29 mouse cellular contexts compared by ENCODE assay signal in genomic region chr12:35992711-35993110, GRCm38 (mm10). TPM values are rescaled to one million over a fixed set of nuclear protein-coding genes. Genes with fewer than 3 reads are reported as not detected.
DNase-seq lines count a peak whose midpoint lies in the region; ATAC-seq lines count a peak whose summit lies in the region.
"Had no signal": no experiment of that assay in that cellular context is flagged by ENCODE, and none has a peak within 500 bp of the region (broad histone marks: within the 10 kb centered on the region; RNA-seq: fewer than 3 reads in every experiment).

Gene Agr2, plus strand, starts transcription at chr12:35992907.

- no peaks in the 10 kb centered on the region for H3K36me3 ChIP-seq in hindbrain, embryonic 14.5 days (replicated peaks; ENCODE audit: control insufficient read depth, insufficient read depth)
- no peaks in the 10 kb centered on the region for H3K36me3 ChIP-seq in hindbrain, embryonic 12.5 days
- H3K36me3 ChIP-seq: G1E; hindbrain, embryonic 13.5 days; liver, embryonic 15.5 days; lung, embryonic 15.5 days had no signal

- DNase-seq in hindbrain, embryonic 14.5 days (ENCODE audit: low spot score) = no peak
- no peak for DNase-seq in thymus, postnatal 0 days (ENCODE audit: low spot score)
- no peak for DNase-seq in thymus, postnatal 10 days (ENCODE audit: low spot score in 2 of 2)
- DNase-seq in large intestine, adult 2 months (ENCODE audit: low read depth, low spot score) = no peak
- no peak for DNase-seq in left cerebral cortex, adult 11 months (ENCODE audit: low spot score)
- DNase-seq in B cell, adult 2 months = no peak
- no peak for DNase-seq in natural killer cell, adult 2 months (ENCODE audit: low spot score in 2 of 2)
- DNase-seq: adrenal gland, postnatal 36 days; cerebellum, adult 11 months; cerebellum, adult 9-11 months; forebrain, postnatal 0 days; gastrocnemius, postnatal 14 days; heart, adult 2 months; kidney, postnatal 14 days; lung, postnatal 36 days; thymus, postnatal 36 days had no signal

- H3K9ac ChIP-seq in hindbrain, embryonic 14.5 days = no peak within 1 kb of the TSS
- H3K9ac ChIP-seq in hindbrain, embryonic 12.5 days = no peak within 1 kb of the TSS
- H3K9ac ChIP-seq: forebrain, postnatal 0 days; hindbrain, embryonic 13.5 days; liver, embryonic 15.5 days; lung, embryonic 15.5 days had no signal

- WGBS in hindbrain, embryonic 14.5 days = 65% methylated on average over 9 of the region's 9 CpGs
- WGBS in hindbrain, embryonic 12.5 days = 77% methylated on average over 9 of the region's 9 CpGs
- WGBS in large intestine, adult 2 months = 30% methylated on average over 9 of the region's 9 CpGs

- H3K27me3 ChIP-seq in hindbrain, embryonic 14.5 days (ENCODE audit: control insufficient read depth, insufficient read depth, low read length) = no peaks in the 10 kb centered on the region
- no peaks in the 10 kb centered on the region for H3K27me3 ChIP-seq in hindbrain, embryonic 12.5 days
- H3K27me3 ChIP-seq: CH12.LX; hindbrain, embryonic 13.5 days; liver, embryonic 15.5 days; lung, embryonic 15.5 days; Patski had no signal

- ATAC-seq in hindbrain, embryonic 14.5 days (ENCODE audit: low FRiP score) = no peak
- no peak for ATAC-seq in hindbrain, embryonic 12.5 days (ENCODE audit: low FRiP score)
- ATAC-seq: forebrain, postnatal 0 days; inflammation-experienced regulatory T-cells, adult 6 months; midbrain, embryonic 16.5 days had no signal

- no peak within 1 kb of the TSS for H3K4me3 ChIP-seq in hindbrain, embryonic 14.5 days (replicated peaks; ENCODE audit: low read length)
- no peak within 1 kb of the TSS for H3K4me3 ChIP-seq in hindbrain, embryonic 12.5 days
- H3K4me3 ChIP-seq: erythroblast, embryonic 14.5 days; heart, adult 2 months; hindbrain, embryonic 13.5 days; left cerebral cortex, adult 2 months; liver, embryonic 15.5 days; lung, embryonic 15.5 days; megakaryocyte, embryonic 14.5 days; myocyte had no signal

- peaks cover 11% of the 10 kb centered on the region; the same call in 1 of the 2 replicates for H3K4me1 ChIP-seq in hindbrain, embryonic 14.5 days (replicated peaks; ENCODE audit: control insufficient read depth, insufficient read depth, low read length)
- peaks cover 13% of the 10 kb centered on the region; the same call in 1 of the 2 replicates for H3K4me1 ChIP-seq in hindbrain, embryonic 12.5 days
- H3K4me1 ChIP-seq: liver, embryonic 15.5 days; lung, embryonic 15.5 days; megakaryocyte, embryonic 14.5 days had no signal

- H3K27ac ChIP-seq in hindbrain, embryonic 14.5 days = 0 out of 2 replicates have a peak within 1 kb of the TSS, but pooled peaks have one; percentile 43
- no peak within 1 kb of the TSS for H3K27ac ChIP-seq in hindbrain, embryonic 12.5 days
- H3K27ac ChIP-seq: heart, adult 2 months; left cerebral cortex, adult 2 months; liver, embryonic 15.5 days; lung, embryonic 15.5 days had no signal

- no peak within 1 kb of the TSS for H3K4me2 ChIP-seq in hindbrain, embryonic 14.5 days (replicated peaks)
- no peak within 1 kb of the TSS for H3K4me2 ChIP-seq in hindbrain, embryonic 12.5 days (replicated peaks)
- H3K4me2 ChIP-seq: hindbrain, embryonic 13.5 days; liver, embryonic 15.5 days; lung, embryonic 15.5 days had no signal

- H3K9me3 ChIP-seq in hindbrain, embryonic 14.5 days (ENCODE audit: control insufficient read depth, low read length) = no peaks in the 10 kb centered on the region
- no peaks in the 10 kb centered on the region for H3K9me3 ChIP-seq in hindbrain, embryonic 12.5 days (replicated peaks)
- H3K9me3 ChIP-seq: hindbrain, embryonic 13.5 days; liver, embryonic 15.5 days; lung, embryonic 15.5 days; megakaryocyte, embryonic 14.5 days had no signal

RNA-seq across cellular contexts. Expression of gene Agr2, which starts in this region (rescaled TPM):
- polyA plus RNA-seq in hindbrain, embryonic 14.5 days (2014; fragmentation: Nextera tagmentation; extraction: Ambion mirVana) = not detected in 2 replicates
- polyA plus RNA-seq in hindbrain, embryonic 12.5 days (2016; fragmentation: Nextera tagmentation; extraction: Ambion mirVana) = 0.28 and 0.42 TPM in 2 replicates
- polyA plus RNA-seq in thymus, postnatal 0 days (2015; fragmentation: Nextera tagmentation; extraction: Ambion mirVana) = 8.7 and 12.5 TPM in 2 replicates
- 1,061 and 1,460 TPM in 2 replicates for polyA plus RNA-seq in large intestine, adult 2 months (2012; rRNA removed)
- polyA plus RNA-seq: erythroblast, embryonic 14.5 days; G1E; hindbrain, embryonic 13.5 days; inflammation-experienced regulatory T-cells, adult 6 months; myocyte had no signal

Comparison
In these comparisons a context has a peak if more than half of its experiments do, and no peak if none do; other contexts are left out.
1. RNA of gene Agr2 (polyA plus RNA-seq): 1,061 to 1,460 TPM in large intestine, adult 2 months; 8.7 to 12.5 TPM in thymus, postnatal 0 days, 0.28 to 0.42 TPM in hindbrain, embryonic 12.5 days and not detected in hindbrain, embryonic 14.5 days; every median in the first group is over 10 times any median in the second.